Mouse (Mus musculus): Measurements from ENCODE around the gene Tead1. TPM values are rescaled to one million over a fixed set of nuclear protein-coding genes. Genes with fewer than 3 reads are reported as not detected.

Tead1 gene
- polyA plus RNA-seq, 1 experiment from 2014 or later: 15.0 TPM

- Histone ChIP-seq H3K27ac (no peak overlapping the region), H3K27me3 (replicated peaks) (no peaks in the 10 kb centered on the region), H3K9me3 (no peaks in the 10 kb centered on the region), H3K4me1 (peaks cover 17% of the 10 kb centered on the region), H3K9ac (no peak overlapping the region), H3K4me2 (no peak overlapping the region), H3K4me3 (no peak overlapping the region), H3K36me3 (replicated peaks) (0 out of 2 replicates have a peak, but pooled peaks cover 3% of the 10 kb centered on the region)
- WGBS: 91% methylated on average over 6 of the region's 6 CpGs
- no peak for ATAC-seq (replicated peaks)
These were observed 180.8 kb downstream of the Tead1 start for GRCm38 (mm10) chr7:112859887-112860286.

- 92% methylated on average over 5 of the region's 5 CpGs for WGBS
- Histone ChIP-seq H3K27me3 (replicated peaks) (no peaks in the 10 kb centered on the region), H3K4me3 (no peak overlapping the region), H3K36me3 (replicated peaks) (0 out of 2 replicates have a peak, but pooled peaks cover 3% of the 10 kb centered on the region), H3K9me3 (no peaks in the 10 kb centered on the region), H3K4me1 (no peaks in the 10 kb centered on the region), H3K27ac (no peak overlapping the region), H3K4me2 (no peak overlapping the region), H3K9ac (no peak overlapping the region)
- no peak for ATAC-seq (replicated peaks)
These were observed 183.0 kb downstream of the Tead1 start for GRCm38 (mm10) chr7:112862086-112862485.

- Histone ChIP-seq H3K4me1 (no peaks in the 10 kb centered on the region; the same call in 1 of the 2 replicates), H3K9ac (no peak overlapping the region), H3K4me3 (no peak overlapping the region), H3K27me3 (replicated peaks) (no peaks in the 10 kb centered on the region), H3K9me3 (no peaks in the 10 kb centered on the region), H3K4me2 (no peak overlapping the region), H3K27ac (no peak overlapping the region), H3K36me3 (replicated peaks) (0 out of 2 replicates have a peak, but pooled peaks cover 3% of the 10 kb centered on the region)
- 93% methylated on average over 8 of the region's 8 CpGs for WGBS
- no peak for ATAC-seq (replicated peaks)
These were observed 185.1 kb downstream of the Tead1 start for GRCm38 (mm10) chr7:112864188-112864587.

GRCm38 (mm10) chr7:112865739-112866138 is 186.6 kb downstream of the Tead1 start:
- Histone ChIP-seq H3K36me3 (replicated peaks) (0 out of 2 replicates have a peak, but pooled peaks cover 3% of the 10 kb centered on the region), H3K4me1 (no peaks in the 10 kb centered on the region; the same call in 1 of the 2 replicates), H3K4me3 (no peak overlapping the region), H3K27me3 (replicated peaks) (no peaks in the 10 kb centered on the region), H3K27ac (no peak overlapping the region), H3K9me3 (no peaks in the 10 kb centered on the region), H3K9ac (no peak overlapping the region), H3K4me2 (no peak overlapping the region)
- ATAC-seq (replicated peaks): no peak
- WGBS: 11% methylated on average over 2 of the region's 2 CpGs

- 0 out of 2 replicates have a peak overlapping the region, but pooled peaks have one; percentile 7 for H3K27ac ChIP-seq
- no peak overlapping the region for H3K4me3 ChIP-seq
- no peaks in the 10 kb centered on the region; the same call in 1 of the 2 replicates for H3K4me1 ChIP-seq
- H3K27me3 ChIP-seq (replicated peaks): no peaks in the 10 kb centered on the region
- no peaks in the 10 kb centered on the region for H3K9me3 ChIP-seq
- ATAC-seq (replicated peaks): 0 out of 2 replicates have a peak, but pooled peaks have one; percentile 20
- H3K9ac ChIP-seq: no peak overlapping the region
- H3K4me2 ChIP-seq: no peak overlapping the region
- H3K36me3 ChIP-seq (replicated peaks): no peaks in the 10 kb centered on the region
- WGBS: 55% methylated on average over 8 of the region's 8 CpGs
These were observed 189.7 kb downstream of the Tead1 start for GRCm38 (mm10) chr7:112868551-112869465.

- no peaks in the 10 kb centered on the region for H3K36me3 ChIP-seq (replicated peaks)
- H3K4me1 ChIP-seq: no peaks in the 10 kb centered on the region; the same call in none of the 2 replicates
- no peaks in the 10 kb centered on the region for H3K9me3 ChIP-seq
- ATAC-seq (replicated peaks): no peak
- no peak overlapping the region for H3K27ac ChIP-seq
- H3K4me3 ChIP-seq: no peak overlapping the region
- WGBS: 78% methylated on average over 7 of the region's 7 CpGs
- no peaks in the 10 kb centered on the region for H3K27me3 ChIP-seq (replicated peaks)
- H3K4me2 ChIP-seq: no peak overlapping the region
- no peak overlapping the region for H3K9ac ChIP-seq
These were observed 192.6 kb downstream of the Tead1 start for GRCm38 (mm10) chr7:112871752-112872151.

GRCm38 (mm10) chr7:112872435-112873196 is 193.5 kb downstream of the Tead1 start:
- ATAC-seq (replicated peaks): no peak
- H3K27me3 ChIP-seq (replicated peaks): no peaks in the 10 kb centered on the region
- no peaks in the 10 kb centered on the region for H3K9me3 ChIP-seq
- no peak overlapping the region for H3K9ac ChIP-seq
- 65% methylated on average over 9 of the region's 9 CpGs for WGBS
- no peak overlapping the region for H3K4me3 ChIP-seq
- H3K27ac ChIP-seq: no peak overlapping the region
- no peak overlapping the region for H3K4me2 ChIP-seq
- H3K36me3 ChIP-seq (replicated peaks): no peaks in the 10 kb centered on the region
- H3K4me1 ChIP-seq: peaks cover 6% of the 10 kb centered on the region

GRCm38 (mm10) chr7:112876128-112876527 is 197.0 kb downstream of the Tead1 start:
- Histone ChIP-seq H3K4me1 (peaks cover 12% of the 10 kb centered on the region), H3K36me3 (replicated peaks) (no peaks in the 10 kb centered on the region), H3K4me3 (no peak overlapping the region), H3K4me2 (no peak overlapping the region), H3K9me3 (no peaks in the 10 kb centered on the region), H3K27ac (no peak overlapping the region), H3K27me3 (replicated peaks) (no peaks in the 10 kb centered on the region), H3K9ac (no peak overlapping the region)
- no peak for ATAC-seq (replicated peaks)
- WGBS: 88% methylated on average over 10 of the region's 10 CpGs

GRCm38 (mm10) chr7:112883791-112884274 is 204.7 kb downstream of the Tead1 start:
- Histone ChIP-seq H3K9me3 (no peaks in the 10 kb centered on the region), H3K9ac (no peak overlapping the region), H3K4me3 (no peak overlapping the region), H3K27me3 (replicated peaks) (no peaks in the 10 kb centered on the region), H3K4me2 (no peak overlapping the region), H3K4me1 (peaks cover 23% of the 10 kb centered on the region), H3K27ac (peak overlapping the region; percentile 74), H3K36me3 (replicated peaks) (no peaks in the 10 kb centered on the region)
- WGBS: 12% methylated on average over 8 of the region's 8 CpGs
- peak; percentile 93 for ATAC-seq (replicated peaks)

GRCm38 (mm10) chr7:112885546-112885945 is 206.4 kb downstream of the Tead1 start:
- ATAC-seq (replicated peaks): no peak
- peaks cover 23% of the 10 kb centered on the region for H3K4me1 ChIP-seq
- H3K27ac ChIP-seq: no peak overlapping the region
- H3K36me3 ChIP-seq (replicated peaks): no peaks in the 10 kb centered on the region
- H3K4me2 ChIP-seq: no peak overlapping the region
- no peak overlapping the region for H3K4me3 ChIP-seq
- 59% methylated on average over 8 of the region's 8 CpGs for WGBS
- no peak overlapping the region for H3K9ac ChIP-seq
- H3K9me3 ChIP-seq: no peaks in the 10 kb centered on the region
- H3K27me3 ChIP-seq (replicated peaks): no peaks in the 10 kb centered on the region

GRCm38 (mm10) chr7:112891883-112892282 is 212.8 kb downstream of the Tead1 start:
- no peak for ATAC-seq (replicated peaks)
- H3K27me3 ChIP-seq (replicated peaks): no peaks in the 10 kb centered on the region
- no peak overlapping the region for H3K4me3 ChIP-seq
- no peak overlapping the region for H3K9ac ChIP-seq
- H3K9me3 ChIP-seq: no peaks in the 10 kb centered on the region
- H3K4me1 ChIP-seq: no peaks in the 10 kb centered on the region
- no peak overlapping the region for H3K27ac ChIP-seq
- no peaks in the 10 kb centered on the region for H3K36me3 ChIP-seq (replicated peaks)
- no peak overlapping the region for H3K4me2 ChIP-seq
- 92% methylated on average over 6 of the region's 6 CpGs for WGBS

GRCm38 (mm10) chr7:112892595-112892994 is 213.5 kb downstream of the Tead1 start:
- Histone ChIP-seq H3K36me3 (replicated peaks) (no peaks in the 10 kb centered on the region), H3K4me1 (no peaks in the 10 kb centered on the region), H3K4me3 (no peak overlapping the region), H3K27ac (no peak overlapping the region), H3K4me2 (no peak overlapping the region), H3K9me3 (no peaks in the 10 kb centered on the region), H3K27me3 (replicated peaks) (no peaks in the 10 kb centered on the region), H3K9ac (no peak overlapping the region)
- 55% methylated on average over 5 of the region's 5 CpGs for whole genome bisulfite sequencing
- no peak for ATAC-seq (replicated peaks)

All from midbrain, embryonic 15.5 days (tissue).